Mouse (Mus musculus) forebrain, embryonic 14.5 days (tissue): ENCODE data around the gene Gm45753. TPM values are rescaled to one million over a fixed set of nuclear protein-coding genes. Genes with fewer than 3 reads are reported as not detected.

ENCODE experiments used
- ATAC-seq: fragments of 200-750 bp; cut with Nextera tagmentation; 2 replicates; pipeline ENCODE4 v1.8.0; 2017; ENCODE audit warnings: mild to moderate bottlenecking, moderate library complexity
- DNase-seq: peaks from one replicate; pipeline ENCODE4 v3.0.0-alpha.2; 2015; ENCODE audit warnings: low spot score
- H3K27ac ChIP-seq: fragments of 300-500 bp; sonication (generic); 2 replicates; pipeline ENCODE4 v1.5.1; 2014; ENCODE audit warnings: low read depth, mild to moderate bottlenecking, control low read depth, low read length, moderate library complexity
- H3K27me3 ChIP-seq: fragments of 300-500 bp; sonication (generic); replicated peaks from 2 replicates; pipeline ENCODE4 v1.6.1; 2014; ENCODE audit warnings: low read length, control low read depth, mixed read lengths; ENCODE audit not compliant: control insufficient read depth, insufficient read depth
- H3K36me3 ChIP-seq: fragments of 300-500 bp; sonication (generic); 2 replicates; pipeline ENCODE4 v1.6.1; 2014; ENCODE audit warnings: low read length, control low read depth; ENCODE audit not compliant: control insufficient read depth, insufficient read depth
- H3K4me1 ChIP-seq: fragments of 300-500 bp; sonication (generic); 2 replicates; pipeline ENCODE4 v1.6.1; 2014; ENCODE audit warnings: antibody characterized with exemption, low read length, control low read depth; ENCODE audit not compliant: control insufficient read depth, insufficient read depth
- H3K4me2 ChIP-seq: fragments of 300-500 bp; sonication (generic); 2 replicates; pipeline ENCODE4 v1.6.1; 2014; ENCODE audit warnings: mild to moderate bottlenecking, control low read depth, low read length
- H3K4me3 ChIP-seq: fragments of 300-500 bp; sonication (generic); 2 replicates; pipeline ENCODE4 v1.5.1; 2014; ENCODE audit warnings: low read depth, low read length, control low read depth
- H3K9ac ChIP-seq: fragments of 300-500 bp; sonication (generic); 2 replicates; pipeline ENCODE4 v1.6.1; 2014; ENCODE audit warnings: mild to moderate bottlenecking, low read length, control low read depth, moderate library complexity
- H3K9me3 ChIP-seq: fragments of 300-500 bp; sonication (generic); replicated peaks from 2 replicates; pipeline ENCODE4 v1.6.1; 2016; ENCODE audit warnings: low read length, control low read depth, mixed read lengths; ENCODE audit not compliant: control insufficient read depth
- WGBS: fragments of 180-500 bp; shearing (Covaris S2); extraction: QIAGEN DNeasy Blood & Tissue Kit; methylation state at CpG from one replicate; pipeline ENCODE4 v1.1.7; 2014; 5-methylcytosine and 5-hydroxymethylcytosine counted together
- polyA plus RNA-seq: library from polyadenylated mRNA; unstranded; fragments of >200 nt; fragmentation: Nextera tagmentation; extraction: Ambion mirVana; gene quantifications from 2 replicates; pipeline ENCODE4 v1.2.1, GENCODE M21; 2014

The Gm45753 gene
- polyA plus RNA-seq, 1 experiment from 2014 or later, result not detected

- Histone ChIP-seq H3K4me3 (no peak overlapping the region), H3K27me3 (no peaks in the 10 kb centered on the region), H3K27ac (no peak overlapping the region), H3K9ac (no peak overlapping the region), H3K4me2 (no peak overlapping the region), H3K36me3 (no peaks in the 10 kb centered on the region), H3K4me1 (no peaks in the 10 kb centered on the region), H3K9me3 (no peaks in the 10 kb centered on the region)
- DNase-seq (no peak), ATAC-seq (no peak)
- 39% methylated on average over 8 of the region's 8 CpGs for whole genome bisulfite sequencing
Observed at GRCm38 (mm10) chr8:45266993-45267392, 41.3 kb downstream of the Gm45753 start.

- ATAC-seq (no peak), DNase-seq (no peak)
- Histone ChIP-seq H3K9ac (no peak overlapping the region), H3K4me1 (no peaks in the 10 kb centered on the region), H3K4me3 (no peak overlapping the region), H3K36me3 (no peaks in the 10 kb centered on the region), H3K27ac (no peak overlapping the region), H3K27me3 (no peaks in the 10 kb centered on the region), H3K4me2 (no peak overlapping the region), H3K9me3 (no peaks in the 10 kb centered on the region)
- WGBS, result 92% methylated on average over 4 of the region's 4 CpGs
Observed at GRCm38 (mm10) chr8:45264918-45265317, 43.3 kb downstream of the Gm45753 start.

- H3K4me1 ChIP-seq, result no peaks in the 10 kb centered on the region
- 88% methylated on average over 3 of the region's 3 CpGs for WGBS
- H3K27ac ChIP-seq, result no peak overlapping the region
- no peak overlapping the region for H3K4me3 ChIP-seq
- ATAC-seq, result no peak
- no peak overlapping the region for H3K4me2 ChIP-seq
- H3K27me3 ChIP-seq, result no peaks in the 10 kb centered on the region
- H3K36me3 ChIP-seq, result no peaks in the 10 kb centered on the region
- H3K9me3 ChIP-seq, result no peaks in the 10 kb centered on the region
- H3K9ac ChIP-seq, result no peak overlapping the region
- no peak for DNase-seq
Observed at GRCm38 (mm10) chr8:45262851-45263250, 45.4 kb downstream of the Gm45753 start.

- no peak for ATAC-seq
- no peaks in the 10 kb centered on the region for H3K36me3 ChIP-seq
Observed at GRCm38 (mm10) chr8:45261920-45262319, 46.3 kb downstream of the Gm45753 start, which contains the start of gene F11. F11 (minus strand) TSS chr8:45262031.

GRCm38 (mm10) chr8:45258421-45258820 is 49.8 kb downstream of the Gm45753 start:
- Histone ChIP-seq H3K9me3 (no peaks in the 10 kb centered on the region), H3K4me2 (no peak overlapping the region), H3K9ac (no peak overlapping the region), H3K36me3 (no peaks in the 10 kb centered on the region), H3K27me3 (no peaks in the 10 kb centered on the region), H3K27ac (no peak overlapping the region), H3K4me1 (no peaks in the 10 kb centered on the region), H3K4me3 (no peak overlapping the region)
- no peak for ATAC-seq
- DNase-seq, result no peak
- 74% methylated on average over 8 of the region's 8 CpGs for WGBS

More at GRCm38 (mm10) chr8:45261920-45262319, 46.3 kb downstream of the Gm45753 start, which contains the start of gene F11:
- H3K9ac ChIP-seq, result no peak within 1 kb of the TSS
- 88% methylated on average over 10 of the region's 10 CpGs for WGBS
- no peak within 1 kb of the TSS for H3K4me3 ChIP-seq
- H3K9me3 ChIP-seq, result no peaks in the 10 kb centered on the region
- DNase-seq, result no peak
- H3K27ac ChIP-seq, result no peak within 1 kb of the TSS
- H3K4me1 ChIP-seq, result no peaks in the 10 kb centered on the region
- no peak within 1 kb of the TSS for H3K4me2 ChIP-seq
- no peaks in the 10 kb centered on the region for H3K27me3 ChIP-seq

- DNase-seq, result no peak
- Histone ChIP-seq H3K4me2 (no peak overlapping the region), H3K36me3 (no peaks in the 10 kb centered on the region), H3K27ac (no peak overlapping the region), H3K27me3 (no peaks in the 10 kb centered on the region), H3K4me3 (no peak overlapping the region), H3K9me3 (no peaks in the 10 kb centered on the region), H3K4me1 (no peaks in the 10 kb centered on the region), H3K9ac (no peak overlapping the region)
- ATAC-seq, result no peak
- WGBS, result 90% methylated on average over 12 of the region's 12 CpGs
Observed at GRCm38 (mm10) chr8:45255040-45255439, 53.2 kb downstream of the Gm45753 start.

GRCm38 (mm10) chr8:45254194-45254842 is 53.9 kb downstream of the Gm45753 start:
- H3K9ac ChIP-seq, result no peak overlapping the region
- WGBS, result 83% methylated on average over 8 of the region's 8 CpGs

GRCm38 (mm10) chr8:45253586-45253985 is 54.7 kb downstream of the Gm45753 start:
- no peak overlapping the region for H3K9ac ChIP-seq
- 97% methylated on average over 1 of the region's 1 CpGs for WGBS
- no peaks in the 10 kb centered on the region for H3K9me3 ChIP-seq
- H3K36me3 ChIP-seq, result no peaks in the 10 kb centered on the region
- H3K4me1 ChIP-seq, result no peaks in the 10 kb centered on the region
- no peaks in the 10 kb centered on the region for H3K27me3 ChIP-seq
- no peak overlapping the region for H3K4me2 ChIP-seq
- no peak overlapping the region for H3K27ac ChIP-seq
- no peak overlapping the region for H3K4me3 ChIP-seq
- ATAC-seq (no peak), DNase-seq (no peak)

More at GRCm38 (mm10) chr8:45254194-45254842, 53.9 kb downstream of the Gm45753 start:
- Histone ChIP-seq H3K36me3 (no peaks in the 10 kb centered on the region), H3K27ac (no peak overlapping the region), H3K4me2 (no peak overlapping the region), H3K27me3 (no peaks in the 10 kb centered on the region), H3K9me3 (no peaks in the 10 kb centered on the region), H3K4me3 (no peak overlapping the region), H3K4me1 (no peaks in the 10 kb centered on the region)
- no peak for DNase-seq
- ATAC-seq, result no peak

- Histone ChIP-seq H3K9ac (no peak overlapping the region), H3K4me2 (no peak overlapping the region), H3K4me3 (no peak overlapping the region), H3K27me3 (no peaks in the 10 kb centered on the region), H3K9me3 (no peaks in the 10 kb centered on the region), H3K4me1 (no peaks in the 10 kb centered on the region), H3K36me3 (no peaks in the 10 kb centered on the region), H3K27ac (no peak overlapping the region)
- DNase-seq (no peak), ATAC-seq (no peak)
- WGBS, result 44% methylated on average over 2 of the region's 2 CpGs
Observed at GRCm38 (mm10) chr8:45253111-45253510, 55.2 kb downstream of the Gm45753 start.
